Mouse (Mus musculus): ENCODE data around the gene Fam89a.

DNA sequence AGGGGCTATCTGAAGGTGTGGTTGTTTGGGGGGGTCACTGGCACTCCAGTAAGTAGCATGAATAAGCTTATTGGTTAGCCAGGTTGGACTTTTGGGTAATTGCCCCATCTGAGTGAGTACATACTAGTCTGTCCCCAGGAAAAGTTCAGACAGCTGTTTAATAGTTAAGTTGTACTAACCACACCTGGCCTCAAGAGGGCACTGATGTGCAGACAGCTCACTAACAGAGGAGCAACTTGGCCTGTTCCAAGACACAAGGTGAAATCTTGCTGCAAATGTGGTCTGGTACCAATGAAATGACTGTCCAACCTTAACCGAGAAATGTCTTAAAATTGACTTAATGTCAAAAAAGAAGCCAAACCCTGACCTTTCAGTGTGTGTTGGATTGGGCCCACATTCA, 12.4 kb downstream of the Fam89a start:
- peak; percentile 66 for TF ChIP-seq CTCF (IDR thresholded peaks at IDR 0.05; ENCODE audit: low read depth, low read length)
- TF ChIP-seq POLR2A (IDR thresholded peaks at IDR 0.05; ENCODE audit: insufficient read depth, low read length), result no peak

Data from ES-Bruce4 (cell line).